Mouse (Mus musculus) urinary bladder, postnatal 14 days (tissue): ENCODE results near the gene Edem3.

Experiments used
- DNase-seq: peaks from one replicate; pipeline ENCODE4 v3.0.0; 2021; ENCODE audit warnings: low spot score

The Edem3 gene

DNA sequence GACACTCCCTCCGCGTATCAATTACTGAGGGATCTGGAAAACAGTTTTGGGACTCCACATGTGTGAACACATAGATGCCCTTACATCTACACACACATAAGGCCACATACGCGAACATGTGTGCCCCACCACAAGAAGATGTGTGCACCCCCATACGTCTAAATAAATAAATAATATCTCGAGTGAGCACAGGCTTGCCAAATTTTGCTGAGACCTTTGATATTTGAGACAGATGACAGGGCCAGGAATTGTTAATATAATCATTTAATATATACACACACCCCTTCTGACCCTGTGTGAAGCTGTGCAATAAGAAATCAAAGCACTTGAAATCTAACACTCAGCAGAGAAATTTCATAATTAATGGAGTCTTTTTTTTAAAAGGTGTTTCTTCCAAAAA lies 109.2 kb downstream of the Edem3 start:
- no peak for DNase-seq
